Mouse (Mus musculus): ENCODE data around the gene Anks1b. TPM values are rescaled to one million over a fixed set of nuclear protein-coding genes. Genes with fewer than 3 reads are reported as not detected.

The Anks1b gene
- polyA plus RNA-seq, 1 experiment from 2014 or later, result 3.0 TPM

- H3K4me1 ChIP-seq (ENCODE audit: control insufficient read depth, insufficient read depth, low read length), result no peaks in the 10 kb centered on the region
- no peak for DNase-seq (ENCODE audit: low spot score)
- H3K4me2 ChIP-seq (ENCODE audit: low read depth, low read length), result no peak overlapping the region
- no peak overlapping the region for H3K27ac ChIP-seq (replicated peaks; ENCODE audit: low read depth, low read length)
- H3K27me3 ChIP-seq (ENCODE audit: control insufficient read depth, insufficient read depth, low read length), result peaks cover 26% of the 10 kb centered on the region
- WGBS, result 79% methylated on average over 2 of the region's 2 CpGs
- ATAC-seq (replicated peaks; ENCODE audit: insufficient number of reproducible peaks, low FRiP score, low TSS enrichment, low read depth), result no peak
- no peaks in the 10 kb centered on the region for H3K9me3 ChIP-seq (replicated peaks; ENCODE audit: control insufficient read depth, low read length)
- H3K9ac ChIP-seq (replicated peaks; ENCODE audit: low read length), result no peak overlapping the region
- no peaks in the 10 kb centered on the region for H3K36me3 ChIP-seq (replicated peaks; ENCODE audit: control insufficient read depth, insufficient read depth, low read depth, low read length)
- no peak overlapping the region for H3K4me3 ChIP-seq (ENCODE audit: low read depth, low read length)
Observed at GRCm38 (mm10) chr10:90824692-90825091, 951.4 kb downstream of the Anks1b start.

GRCm38 (mm10) chr10:90826939-90827338, 953.6 kb downstream of the Anks1b start:
- Histone ChIP-seq H3K4me2 (ENCODE audit: low read depth, low read length) (no peak overlapping the region), H3K27me3 (ENCODE audit: control insufficient read depth, insufficient read depth, low read length) (peaks cover 43% of the 10 kb centered on the region), H3K4me3 (ENCODE audit: low read depth, low read length) (no peak overlapping the region), H3K27ac (replicated peaks; ENCODE audit: low read depth, low read length) (no peak overlapping the region), H3K9ac (replicated peaks; ENCODE audit: low read length) (no peak overlapping the region), H3K4me1 (ENCODE audit: control insufficient read depth, insufficient read depth, low read length) (no peaks in the 10 kb centered on the region), H3K36me3 (replicated peaks; ENCODE audit: control insufficient read depth, insufficient read depth, low read depth, low read length) (no peaks in the 10 kb centered on the region), H3K9me3 (replicated peaks; ENCODE audit: control insufficient read depth, low read length) (no peaks in the 10 kb centered on the region)
- ATAC-seq (replicated peaks; ENCODE audit: insufficient number of reproducible peaks, low FRiP score, low TSS enrichment, low read depth), result no peak
- DNase-seq (ENCODE audit: low spot score), result peak; percentile 81
- WGBS, result 19% methylated on average over 4 of the region's 4 CpGs

GRCm38 (mm10) chr10:90828581-90829393, 955.5 kb downstream of the Anks1b start:
- Histone ChIP-seq H3K36me3 (replicated peaks; ENCODE audit: control insufficient read depth, insufficient read depth, low read depth, low read length) (no peaks in the 10 kb centered on the region), H3K4me2 (ENCODE audit: low read depth, low read length) (peak overlapping the region; percentile 97), H3K9ac (replicated peaks; ENCODE audit: low read length) (peak overlapping the region; percentile 53), H3K9me3 (replicated peaks; ENCODE audit: control insufficient read depth, low read length) (no peaks in the 10 kb centered on the region), H3K27ac (replicated peaks; ENCODE audit: low read depth, low read length) (no peak overlapping the region), H3K27me3 (ENCODE audit: control insufficient read depth, insufficient read depth, low read length) (peaks cover 44% of the 10 kb centered on the region), H3K4me1 (ENCODE audit: control insufficient read depth, insufficient read depth, low read length) (no peaks in the 10 kb centered on the region), H3K4me3 (ENCODE audit: low read depth, low read length) (peak overlapping the region; percentile 59)
- ATAC-seq (replicated peaks; ENCODE audit: insufficient number of reproducible peaks, low FRiP score, low TSS enrichment, low read depth) (peak; percentile 64), DNase-seq (ENCODE audit: low spot score) (peak; percentile 46)
- under 1% methylated on average over 30 of the region's 73 CpGs for WGBS

GRCm38 (mm10) chr10:90829394-90830267, 956.3 kb downstream of the Anks1b start:
- under 1% methylated on average over 50 of the region's 76 CpGs for WGBS
- no peak overlapping the region for H3K27ac ChIP-seq (replicated peaks; ENCODE audit: low read depth, low read length)
- H3K27me3 ChIP-seq (ENCODE audit: control insufficient read depth, insufficient read depth, low read length), result peaks cover 44% of the 10 kb centered on the region
- peak overlapping the region; percentile 53 for H3K9ac ChIP-seq (replicated peaks; ENCODE audit: low read length)
- H3K36me3 ChIP-seq (replicated peaks; ENCODE audit: control insufficient read depth, insufficient read depth, low read depth, low read length), result no peaks in the 10 kb centered on the region
- peak overlapping the region; percentile 59 for H3K4me3 ChIP-seq (ENCODE audit: low read depth, low read length)
- peak; percentile 58 for DNase-seq (ENCODE audit: low spot score)
- peak; percentile 72 for ATAC-seq (replicated peaks; ENCODE audit: insufficient number of reproducible peaks, low FRiP score, low TSS enrichment, low read depth)
- H3K4me2 ChIP-seq (ENCODE audit: low read depth, low read length), result peak overlapping the region; percentile 97
- H3K9me3 ChIP-seq (replicated peaks; ENCODE audit: control insufficient read depth, low read length), result no peaks in the 10 kb centered on the region
- H3K4me1 ChIP-seq (ENCODE audit: control insufficient read depth, insufficient read depth, low read length), result no peaks in the 10 kb centered on the region

GRCm38 (mm10) chr10:90830268-90830585, 956.9 kb downstream of the Anks1b start:
- Histone ChIP-seq H3K36me3 (replicated peaks; ENCODE audit: control insufficient read depth, insufficient read depth, low read depth, low read length) (no peaks in the 10 kb centered on the region), H3K9ac (replicated peaks; ENCODE audit: low read length) (no peak overlapping the region), H3K4me1 (ENCODE audit: control insufficient read depth, insufficient read depth, low read length) (no peaks in the 10 kb centered on the region), H3K27me3 (ENCODE audit: control insufficient read depth, insufficient read depth, low read length) (peaks cover 44% of the 10 kb centered on the region), H3K4me3 (ENCODE audit: low read depth, low read length) (no peak overlapping the region), H3K9me3 (replicated peaks; ENCODE audit: control insufficient read depth, low read length) (no peaks in the 10 kb centered on the region), H3K27ac (replicated peaks; ENCODE audit: low read depth, low read length) (no peak overlapping the region), H3K4me2 (ENCODE audit: low read depth, low read length) (no peak overlapping the region)
- under 1% methylated on average over 11 of the region's 11 CpGs for whole genome bisulfite sequencing
- DNase-seq (ENCODE audit: low spot score) (peak; percentile 3), ATAC-seq (replicated peaks; ENCODE audit: insufficient number of reproducible peaks, low FRiP score, low TSS enrichment, low read depth) (no peak)

- Histone ChIP-seq H3K4me3 (ENCODE audit: low read depth, low read length) (0 out of 2 replicates have a peak overlapping the region, but pooled peaks have one; percentile 8), H3K4me1 (ENCODE audit: control insufficient read depth, insufficient read depth, low read length) (no peaks in the 10 kb centered on the region), H3K36me3 (replicated peaks; ENCODE audit: control insufficient read depth, insufficient read depth, low read depth, low read length) (no peaks in the 10 kb centered on the region), H3K27me3 (ENCODE audit: control insufficient read depth, insufficient read depth, low read length) (peaks cover 44% of the 10 kb centered on the region), H3K9ac (replicated peaks; ENCODE audit: low read length) (no peak overlapping the region), H3K9me3 (replicated peaks; ENCODE audit: control insufficient read depth, low read length) (no peaks in the 10 kb centered on the region), H3K4me2 (ENCODE audit: low read depth, low read length) (no peak overlapping the region), H3K27ac (replicated peaks; ENCODE audit: low read depth, low read length) (no peak overlapping the region)
- ATAC-seq (replicated peaks; ENCODE audit: insufficient number of reproducible peaks, low FRiP score, low TSS enrichment, low read depth) (no peak), DNase-seq (ENCODE audit: low spot score) (peak; percentile 3)
- 3% methylated on average over 21 of the region's 21 CpGs for WGBS
Observed at GRCm38 (mm10) chr10:90830591-90831287, 957.4 kb downstream of the Anks1b start.

GRCm38 (mm10) chr10:90831288-90831626, 957.9 kb downstream of the Anks1b start:
- Histone ChIP-seq H3K27me3 (ENCODE audit: control insufficient read depth, insufficient read depth, low read length) (peaks cover 44% of the 10 kb centered on the region), H3K36me3 (replicated peaks; ENCODE audit: control insufficient read depth, insufficient read depth, low read depth, low read length) (no peaks in the 10 kb centered on the region), H3K27ac (replicated peaks; ENCODE audit: low read depth, low read length) (no peak overlapping the region), H3K9me3 (replicated peaks; ENCODE audit: control insufficient read depth, low read length) (no peaks in the 10 kb centered on the region), H3K4me1 (ENCODE audit: control insufficient read depth, insufficient read depth, low read length) (no peaks in the 10 kb centered on the region), H3K4me2 (ENCODE audit: low read depth, low read length) (no peak overlapping the region), H3K9ac (replicated peaks; ENCODE audit: low read length) (no peak overlapping the region), H3K4me3 (ENCODE audit: low read depth, low read length) (no peak overlapping the region)
- WGBS, result 5% methylated on average over 2 of the region's 2 CpGs
- ATAC-seq (replicated peaks; ENCODE audit: insufficient number of reproducible peaks, low FRiP score, low TSS enrichment, low read depth) (no peak), DNase-seq (ENCODE audit: low spot score) (peak; percentile 1)

Data from embryonic facial prominence, embryonic 11.5 days (tissue).